Mouse (Mus musculus) lung, postnatal 10 days (tissue): Measurements from ENCODE around the gene Gm49355.
A peak's percentile ranks its signal among the peaks of the same experiment; 100 is the strongest.
"Not testable (repeated sequence)": the region's sequence is repeated elsewhere in the genome, so short reads cannot be mapped to it uniquely, and the experiment has no call there.

Experiments
- DNase-seq: peaks from one replicate; pipeline ENCODE4 v3.0.0; 2021

The Gm49355 gene

DNA sequence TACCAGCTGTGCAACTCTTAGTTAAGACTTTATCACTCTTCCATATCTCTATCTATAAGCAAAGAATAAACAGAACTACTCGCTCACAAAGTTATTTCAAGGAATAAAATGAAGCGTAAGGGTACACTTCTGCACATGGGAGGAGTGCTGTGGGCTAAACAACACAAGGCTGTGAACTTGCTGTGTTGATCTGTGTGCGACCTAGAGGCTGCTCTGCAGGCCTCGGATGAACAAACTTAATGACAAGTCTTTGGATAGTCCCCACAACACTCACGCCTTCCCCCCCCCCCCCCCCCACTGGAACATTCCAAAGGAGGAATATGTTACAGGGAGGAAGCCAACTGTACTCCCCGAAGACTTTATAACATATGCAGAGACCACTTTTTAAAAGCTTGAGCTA is at the start of gene Gm49355:
Gene Gm49355, plus strand, starts transcription at position 336 of the 400 bp plus-strand sequence.
- DNase-seq, result no peak

DNA sequence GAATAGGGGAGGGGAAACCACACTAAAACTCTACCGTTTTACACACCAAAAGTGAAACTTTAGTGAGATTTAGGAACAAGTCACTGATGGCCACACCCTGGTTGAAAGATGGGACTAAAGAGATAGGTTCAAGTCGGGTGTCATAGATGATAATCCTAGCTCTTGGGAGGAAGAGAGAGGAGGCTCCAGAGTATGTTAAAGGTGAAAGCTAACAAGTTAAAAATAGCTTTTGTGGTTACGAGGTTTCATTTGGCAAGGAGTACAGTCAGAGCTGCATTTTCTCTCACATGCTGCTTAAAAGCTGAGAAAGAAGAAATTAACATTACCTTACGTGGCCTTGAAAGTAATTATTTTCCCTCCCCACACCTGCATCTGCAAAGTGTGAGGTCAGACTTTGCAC is 40.0 kb upstream of the Gm49355 start:
- no peak for DNase-seq

DNA sequence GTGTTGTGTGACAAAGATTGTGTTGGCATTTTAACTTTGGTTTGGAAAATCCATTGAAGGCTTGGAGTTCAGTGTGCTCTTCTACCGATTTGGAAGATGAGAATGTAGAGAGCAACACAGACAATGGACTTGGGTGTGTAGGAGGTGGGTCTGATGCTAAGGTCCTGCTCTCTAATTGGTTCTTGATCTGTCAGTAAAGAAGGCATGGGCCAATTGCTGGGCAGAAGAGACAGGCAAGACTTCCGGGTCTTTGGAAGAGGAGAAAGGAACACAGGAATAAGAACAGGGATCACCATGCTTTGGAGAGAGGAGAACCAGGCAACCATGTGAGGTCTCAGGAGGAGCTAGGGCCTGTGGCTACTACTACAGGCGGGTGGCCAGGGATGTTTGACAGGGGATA is 7.7 kb upstream of the Gm49355 start:
- DNase-seq, result no peak

DNA sequence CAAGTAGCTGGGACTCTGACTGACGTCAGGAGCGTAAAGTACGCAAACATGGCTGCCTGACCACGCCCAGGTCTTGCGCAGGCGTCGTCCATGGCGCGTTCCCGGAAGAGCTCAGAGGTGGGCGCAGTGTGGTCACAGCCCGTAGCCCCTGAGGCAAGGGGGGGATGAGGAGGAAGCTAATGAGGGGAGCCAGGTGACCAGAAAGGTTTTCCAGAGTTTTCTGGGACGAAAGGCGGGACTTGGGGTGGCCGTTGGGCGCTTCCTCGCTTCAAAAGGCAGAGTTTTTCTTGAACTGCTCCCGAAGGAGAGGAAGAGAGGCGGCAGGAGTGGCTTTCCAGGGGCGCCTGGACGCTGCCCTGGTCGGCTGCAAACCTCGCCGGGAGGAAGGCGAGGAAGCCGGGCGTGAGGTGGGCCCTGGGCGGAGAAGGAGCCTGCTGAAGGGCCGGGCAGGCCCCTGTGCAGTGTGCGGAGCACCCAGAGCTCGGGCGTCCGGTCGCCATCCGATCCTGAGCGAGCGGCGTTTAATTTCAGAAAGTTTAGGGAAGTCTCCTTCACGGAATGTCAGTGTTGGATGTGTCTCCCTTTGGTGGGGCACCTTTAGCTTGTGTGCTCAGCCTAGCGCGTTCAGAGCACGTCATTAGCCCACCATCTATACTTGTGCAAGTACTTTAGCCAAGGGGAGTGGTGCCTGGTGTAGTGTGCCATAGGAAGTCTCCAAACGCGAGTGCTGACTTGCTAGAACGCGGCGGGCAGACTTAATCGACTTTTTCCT is 551 bp downstream of the Gm49355 start, which contains the start of gene 3830406C13Rik:
Gene 3830406C13Rik, plus strand, starts transcription at position 33 of the 772 bp plus-strand sequence.
- DNase-seq, result peak; percentile 92

DNA sequence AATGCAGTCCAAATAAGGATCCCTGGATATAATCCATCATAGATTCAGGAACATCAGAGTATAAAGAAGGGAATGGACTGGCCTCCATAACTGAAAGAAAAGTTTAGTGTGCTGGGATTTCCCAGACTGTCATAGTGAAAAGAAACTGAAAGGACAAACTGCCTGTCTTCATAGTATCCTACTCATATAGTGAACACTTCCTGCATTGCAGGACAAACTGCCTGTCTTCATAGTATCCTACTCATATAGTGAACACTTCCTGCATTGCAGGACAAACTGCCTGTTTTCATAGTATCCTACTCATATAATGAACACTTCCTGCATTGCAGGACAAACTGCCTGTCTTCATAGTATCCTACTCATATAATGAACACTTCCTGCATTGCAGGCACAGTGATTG is 6.0 kb downstream of the Gm49355 start:
- not testable (repeated sequence) for DNase-seq

DNA sequence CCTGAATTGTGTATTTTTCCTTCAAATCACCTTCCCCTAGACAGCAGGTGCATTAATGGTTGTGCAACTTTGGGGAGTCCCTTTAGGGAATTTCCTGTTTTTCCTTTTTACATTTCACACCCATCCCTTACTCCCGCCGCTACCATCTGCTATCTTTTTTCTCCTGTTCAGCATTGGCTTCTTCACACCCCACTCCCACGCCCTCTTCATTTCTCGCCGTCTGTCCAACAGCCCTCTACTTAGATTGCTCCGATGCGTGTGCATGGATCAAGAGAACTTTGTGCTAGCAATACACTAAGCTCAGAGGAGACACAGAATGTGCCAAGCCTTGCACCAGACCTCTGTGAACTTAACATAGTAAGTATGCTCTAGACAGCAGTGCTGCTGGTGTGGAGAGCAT is 12.6 kb downstream of the Gm49355 start:
- DNase-seq, result no peak

DNA sequence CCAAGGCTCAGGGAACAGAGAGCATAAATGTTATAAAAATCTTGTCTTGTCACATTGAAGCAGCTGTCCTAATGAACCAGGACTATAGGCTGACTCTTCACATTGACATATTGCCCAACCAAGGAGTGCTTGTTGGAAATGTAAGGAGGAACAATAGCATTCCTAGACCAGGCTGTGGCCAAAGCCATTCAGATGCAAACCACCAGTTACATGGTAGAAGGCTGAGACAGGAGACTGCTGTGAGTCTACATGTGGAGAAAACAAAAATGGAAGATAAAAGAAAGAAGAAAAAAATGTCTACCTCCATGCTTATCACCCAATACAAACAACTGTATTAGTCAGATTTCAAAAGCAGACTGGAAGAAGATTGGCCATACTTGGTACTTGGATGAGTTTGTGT is 15.4 kb downstream of the Gm49355 start:
- no peak for DNase-seq

DNA sequence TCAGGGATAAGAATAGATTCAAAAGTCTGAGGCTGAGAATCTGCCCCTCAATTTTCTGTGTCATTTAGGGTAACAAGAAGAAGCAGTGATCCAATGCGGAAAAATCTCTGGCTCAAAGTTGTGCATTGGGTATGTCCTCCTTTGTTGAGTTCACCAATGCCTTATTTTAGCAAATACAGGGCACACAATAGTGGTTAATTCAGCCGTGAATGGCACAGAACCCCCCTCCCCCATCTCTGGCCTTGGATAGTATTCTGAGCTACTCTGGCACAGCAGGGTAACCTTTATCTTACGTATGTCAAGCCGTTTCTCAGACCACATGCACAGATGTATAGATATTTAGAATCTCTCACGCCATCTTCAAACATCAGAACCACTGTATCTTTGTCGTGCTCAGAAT is 15.9 kb downstream of the Gm49355 start:
- no peak for DNase-seq

DNA sequence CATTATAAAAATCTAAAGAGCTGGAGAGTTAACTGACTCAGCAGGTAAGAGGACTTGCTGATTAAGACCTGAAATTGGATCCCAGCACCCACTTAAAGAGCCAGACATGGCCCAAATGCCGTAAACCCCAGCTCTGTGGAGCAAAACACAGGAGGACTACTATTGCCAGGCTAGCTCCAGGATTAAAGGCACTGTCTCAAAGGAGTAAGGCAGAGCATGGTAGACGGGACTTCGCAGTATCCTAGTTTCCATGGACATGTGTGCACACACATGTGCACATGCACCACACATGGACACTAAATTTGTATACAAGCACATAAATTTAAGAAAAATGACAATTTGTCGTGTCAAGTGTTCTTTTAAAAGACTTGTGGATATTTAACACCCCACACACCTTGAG is 16.5 kb downstream of the Gm49355 start:
- DNase-seq, result no peak

DNA sequence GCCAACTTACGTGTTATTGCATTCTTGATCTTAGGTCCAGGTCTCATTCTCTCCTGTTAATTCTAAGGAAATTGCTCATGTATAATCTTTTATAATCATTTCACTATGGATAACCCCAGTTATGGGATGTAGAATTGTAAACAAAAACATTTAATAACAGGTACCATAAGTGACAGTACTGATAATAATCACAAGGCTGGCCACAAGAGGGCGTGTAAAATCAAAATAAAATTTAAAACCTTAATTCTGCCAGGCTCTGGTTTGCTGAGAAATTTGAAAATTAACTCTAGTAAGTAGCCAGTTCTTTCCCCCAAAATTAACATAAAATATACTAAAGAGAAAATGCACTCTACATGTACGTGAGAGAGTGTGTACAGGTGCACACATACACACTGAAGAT is 16.9 kb downstream of the Gm49355 start:
- DNase-seq, result peak; percentile 10

DNA sequence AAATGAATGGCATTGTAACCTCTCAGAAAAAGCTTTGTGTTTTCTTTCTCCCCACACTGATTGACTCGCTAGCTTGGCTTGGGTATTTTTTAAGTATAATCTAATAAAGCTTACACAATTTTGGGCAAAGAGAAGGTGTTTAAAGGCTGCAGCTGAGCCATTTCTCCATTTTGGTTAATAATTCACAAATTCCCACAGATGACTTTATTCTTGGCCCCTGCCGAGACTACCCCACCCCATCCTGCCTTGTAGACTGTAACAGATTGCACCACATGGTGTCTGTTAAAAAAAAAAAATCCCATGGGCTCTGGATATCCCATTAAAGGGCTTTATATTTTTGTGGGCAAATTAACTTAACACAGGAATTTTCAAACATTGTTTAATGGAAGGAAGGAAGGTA is 19.3 kb downstream of the Gm49355 start:
- DNase-seq, result no peak

DNA sequence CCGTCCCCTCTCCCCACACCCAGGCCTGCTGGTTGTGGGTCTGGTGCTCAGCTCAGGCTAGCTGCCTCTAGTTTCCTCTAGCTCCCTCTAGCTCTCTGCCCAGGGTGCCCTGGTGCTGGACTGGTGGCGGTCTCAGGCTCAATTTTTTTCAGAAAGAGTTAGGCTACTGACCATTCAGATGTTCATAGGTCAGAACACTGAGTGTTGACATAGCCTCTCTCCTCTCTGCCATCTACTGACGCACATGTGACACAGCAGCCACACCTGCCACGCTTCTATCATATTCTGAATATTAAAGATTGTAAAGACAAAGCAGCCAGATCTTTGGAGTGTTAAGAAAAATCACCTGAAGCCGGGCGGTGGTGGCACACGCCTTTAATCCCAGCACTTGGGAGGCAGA is 49.8 kb downstream of the Gm49355 start:
- no peak for DNase-seq

DNA sequence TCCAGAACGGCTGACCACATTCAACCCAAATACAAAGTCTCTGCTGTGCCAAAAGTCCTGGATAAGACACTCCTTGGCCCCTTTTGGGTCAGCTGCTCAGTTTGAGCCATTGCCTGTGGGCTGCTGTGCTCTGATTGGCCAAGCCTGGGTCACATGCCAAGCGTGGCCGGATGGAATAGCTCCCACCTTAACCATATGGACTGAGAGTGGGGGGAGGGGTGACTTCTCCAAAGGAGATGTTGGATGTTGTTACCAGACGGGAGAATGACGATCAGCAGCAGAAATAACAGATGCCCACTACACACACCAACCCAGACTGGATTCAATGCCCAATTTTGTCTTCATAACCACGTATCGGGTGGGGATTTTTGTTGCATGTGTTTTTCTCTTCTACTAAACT is 51.1 kb downstream of the Gm49355 start:
- DNase-seq, result no peak

DNA sequence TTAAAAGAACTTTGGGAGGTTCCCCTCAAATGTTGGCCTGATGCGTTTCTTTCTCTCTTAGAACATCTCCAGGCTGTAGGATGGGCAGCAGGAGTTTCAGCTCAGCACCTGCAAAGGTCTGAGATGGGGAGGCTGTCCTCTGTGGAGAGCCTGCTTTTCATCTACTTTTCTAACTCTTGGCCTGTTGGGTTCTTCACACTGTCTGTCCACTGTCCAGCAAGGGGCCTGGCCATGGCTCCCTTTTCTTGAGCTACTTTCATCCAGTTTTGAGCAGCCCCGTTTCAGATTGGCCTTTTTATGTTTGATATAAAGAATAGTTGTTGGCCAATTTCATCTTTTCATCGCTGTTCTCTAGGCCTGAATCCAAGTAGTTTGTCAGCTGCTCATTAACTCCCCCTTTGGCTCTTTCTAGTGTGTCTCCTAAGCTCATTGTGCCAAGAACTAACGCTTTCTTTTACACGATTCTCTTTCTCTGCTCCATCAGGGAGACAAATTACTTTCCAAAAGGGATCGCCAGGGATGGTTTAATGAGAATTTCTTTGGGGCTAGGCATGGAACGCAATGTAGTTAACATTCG is 53.7 kb downstream of the Gm49355 start:
- no peak for DNase-seq

DNA sequence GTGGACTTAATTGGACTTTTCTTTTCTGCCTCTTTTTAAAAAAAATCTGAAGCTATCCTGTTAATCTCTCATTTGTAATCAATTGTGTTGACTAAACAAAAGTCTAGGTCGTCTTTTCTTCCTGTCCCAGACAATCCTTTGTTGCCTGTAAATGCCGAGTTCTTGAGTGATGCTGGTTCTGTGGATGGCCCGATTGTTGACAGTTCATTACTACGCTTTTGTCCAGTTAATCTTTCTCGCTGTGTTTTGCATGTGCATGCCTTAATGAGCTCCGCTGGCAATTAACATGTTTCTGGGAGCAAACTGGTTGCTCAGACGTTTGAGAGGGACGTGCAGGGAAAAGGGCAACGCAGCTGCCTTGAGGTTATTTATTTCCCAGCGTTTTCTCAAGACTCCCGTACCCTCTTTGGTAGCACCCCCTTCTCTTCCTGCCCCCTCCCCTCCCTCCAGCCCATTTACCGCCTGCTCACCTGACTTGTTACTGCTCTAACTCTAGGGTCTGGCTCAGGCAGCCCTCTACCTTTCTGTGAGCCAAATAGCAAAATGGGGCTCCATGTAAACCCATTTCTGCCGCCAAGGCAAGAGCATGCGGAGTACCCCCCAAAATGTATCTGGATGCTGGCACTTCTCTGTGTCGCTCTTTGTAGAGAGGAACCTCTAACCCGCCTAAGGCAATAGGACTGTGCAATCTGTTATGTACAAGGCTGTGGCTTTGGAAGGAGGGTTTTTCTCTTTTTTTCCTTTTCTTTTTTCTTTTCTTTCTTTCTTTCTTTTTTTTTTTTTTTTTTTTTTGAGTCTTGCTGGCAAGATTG is 54.4 kb downstream of the Gm49355 start:
- no peak for DNase-seq

DNA sequence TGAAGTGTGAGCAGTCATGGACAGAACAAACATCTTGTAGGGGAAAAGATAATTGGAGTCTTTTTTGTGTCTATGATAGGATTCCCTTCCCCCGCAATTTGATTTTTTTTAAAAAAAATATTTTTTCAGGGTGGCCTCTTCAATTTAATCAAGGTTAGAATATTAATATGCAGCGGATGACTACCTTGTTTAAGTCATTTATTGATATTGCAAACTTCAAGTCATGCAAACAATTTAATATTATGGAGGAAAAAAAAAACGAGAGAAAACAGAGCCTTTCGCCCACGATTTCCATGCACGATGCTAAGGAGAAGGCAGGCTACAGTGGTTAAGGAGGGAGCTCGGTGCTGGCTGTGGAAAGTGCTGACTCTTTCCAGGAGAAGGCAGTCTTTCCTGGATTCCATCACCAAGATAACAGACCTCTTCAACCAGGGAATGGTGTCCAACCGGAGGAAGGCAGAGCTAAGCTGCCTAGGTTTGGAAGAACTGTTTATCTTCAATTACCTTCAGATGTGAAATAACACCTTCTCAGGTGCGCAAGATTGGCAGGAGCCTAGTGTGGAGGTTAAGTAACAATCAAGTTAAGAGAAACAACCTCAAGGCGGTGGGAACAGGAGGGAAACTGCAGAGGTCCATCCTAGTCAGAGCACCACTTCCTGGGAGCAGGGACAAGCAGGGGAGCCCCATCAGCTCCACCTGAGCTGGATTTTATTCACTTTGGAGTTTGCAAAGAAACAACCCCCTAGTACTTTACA is 55.2 kb downstream of the Gm49355 start:
- no peak for DNase-seq

DNA sequence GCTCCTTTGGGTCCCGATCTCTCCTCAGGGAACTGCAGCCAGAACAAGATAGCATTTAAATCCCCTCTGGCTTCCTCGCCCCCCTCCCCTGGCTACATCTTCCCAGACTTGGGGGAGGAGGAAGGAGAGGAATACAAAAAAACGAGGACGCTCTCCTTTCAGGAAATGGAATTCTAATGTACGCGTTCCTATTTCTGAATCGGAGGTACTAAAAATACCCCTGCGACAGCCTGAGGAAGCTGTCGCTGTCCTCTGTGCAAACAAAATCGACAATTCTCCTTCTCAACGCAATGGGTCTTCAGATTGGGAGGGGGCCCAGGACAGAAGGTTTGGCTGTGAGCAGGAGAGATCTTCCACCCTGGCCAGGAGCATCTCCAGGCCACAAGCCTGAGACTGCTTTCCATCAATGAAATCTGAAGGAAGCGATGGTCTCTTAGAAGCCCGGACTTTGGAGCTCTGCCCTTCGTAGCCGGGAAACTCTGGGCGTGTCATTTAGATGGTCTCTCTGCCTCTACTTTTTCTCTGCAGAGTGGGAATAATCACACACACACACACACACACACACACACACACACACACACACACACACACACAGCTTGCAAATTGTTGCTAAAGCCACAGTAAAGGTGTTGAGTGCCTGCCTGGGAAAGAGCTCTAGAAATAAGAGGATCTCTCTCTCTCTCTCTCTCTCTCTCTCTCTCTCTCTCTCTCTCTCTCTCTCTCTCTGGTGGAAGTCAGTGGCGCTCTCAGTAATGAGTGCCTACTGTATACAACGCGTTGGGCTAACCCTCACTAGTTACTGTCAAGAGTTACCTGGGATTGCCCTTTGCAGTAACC is 56.7 kb downstream of the Gm49355 start:
- DNase-seq, result no peak

DNA sequence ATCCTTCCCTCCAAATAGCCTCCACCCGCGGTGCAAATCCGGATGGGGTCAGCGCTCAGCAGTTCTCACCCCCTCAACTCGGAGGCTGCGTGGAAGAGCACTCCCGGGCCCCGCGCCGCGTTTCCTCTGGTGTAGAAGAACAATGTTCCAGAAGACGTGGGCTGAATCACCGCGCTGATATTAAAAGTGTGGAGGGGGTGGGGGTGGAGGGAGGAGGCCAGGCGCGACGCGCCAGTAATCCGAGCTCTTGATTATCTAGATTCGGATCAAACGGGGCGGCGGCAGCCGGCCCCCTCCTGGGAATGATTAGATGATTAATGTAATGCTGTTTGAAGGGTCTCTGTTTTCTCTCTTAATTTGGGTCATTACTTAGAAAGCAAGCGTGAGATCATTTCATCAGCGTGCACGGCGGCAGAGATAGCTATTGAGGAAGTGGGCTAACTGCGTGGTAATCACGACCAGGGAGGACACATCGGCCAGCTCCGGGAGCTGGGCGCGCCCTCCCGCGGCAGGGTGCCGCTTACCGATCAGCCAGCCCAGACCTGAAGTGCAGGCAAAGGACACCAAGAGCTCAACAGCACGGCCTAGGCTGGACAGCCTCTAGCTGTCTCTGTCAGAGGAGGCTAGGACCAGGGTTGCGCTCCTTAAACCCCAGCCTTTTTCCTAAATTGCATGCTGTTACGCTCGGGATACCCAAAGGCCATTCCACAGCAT is 57.5 kb downstream of the Gm49355 start:
- DNase-seq, result no peak

DNA sequence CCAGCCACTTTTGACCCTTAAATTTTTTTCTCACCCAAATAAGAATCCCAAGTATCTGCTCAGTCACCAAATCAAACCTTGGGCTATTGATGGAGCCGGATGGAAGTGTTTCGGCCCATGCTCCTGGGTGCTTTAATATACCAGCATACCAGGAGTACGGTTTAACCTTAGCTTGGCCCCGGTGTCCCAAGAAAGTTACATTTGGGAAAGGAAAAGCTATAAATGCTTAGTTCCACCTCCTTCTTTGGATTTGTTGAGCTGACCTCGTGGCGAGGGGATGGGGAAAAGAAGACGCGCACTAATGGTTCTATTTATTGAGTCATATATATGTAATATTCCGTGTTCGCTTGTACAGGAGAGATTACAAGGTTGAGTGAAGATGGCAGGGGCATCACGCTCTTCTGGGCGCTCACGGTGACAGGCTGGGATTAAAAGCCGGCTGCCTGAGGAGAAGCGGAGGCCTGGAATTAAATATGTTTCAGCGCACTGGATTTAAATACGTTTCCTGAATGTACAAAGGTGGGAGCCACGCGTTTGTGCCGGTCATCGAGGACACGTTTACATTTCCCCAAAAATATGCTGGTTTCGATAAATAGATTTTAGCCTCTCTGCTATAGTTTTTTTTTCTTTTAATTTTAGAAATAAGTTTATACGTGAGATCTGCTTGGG is 58.1 kb downstream of the Gm49355 start:
- DNase-seq, result no peak

DNA sequence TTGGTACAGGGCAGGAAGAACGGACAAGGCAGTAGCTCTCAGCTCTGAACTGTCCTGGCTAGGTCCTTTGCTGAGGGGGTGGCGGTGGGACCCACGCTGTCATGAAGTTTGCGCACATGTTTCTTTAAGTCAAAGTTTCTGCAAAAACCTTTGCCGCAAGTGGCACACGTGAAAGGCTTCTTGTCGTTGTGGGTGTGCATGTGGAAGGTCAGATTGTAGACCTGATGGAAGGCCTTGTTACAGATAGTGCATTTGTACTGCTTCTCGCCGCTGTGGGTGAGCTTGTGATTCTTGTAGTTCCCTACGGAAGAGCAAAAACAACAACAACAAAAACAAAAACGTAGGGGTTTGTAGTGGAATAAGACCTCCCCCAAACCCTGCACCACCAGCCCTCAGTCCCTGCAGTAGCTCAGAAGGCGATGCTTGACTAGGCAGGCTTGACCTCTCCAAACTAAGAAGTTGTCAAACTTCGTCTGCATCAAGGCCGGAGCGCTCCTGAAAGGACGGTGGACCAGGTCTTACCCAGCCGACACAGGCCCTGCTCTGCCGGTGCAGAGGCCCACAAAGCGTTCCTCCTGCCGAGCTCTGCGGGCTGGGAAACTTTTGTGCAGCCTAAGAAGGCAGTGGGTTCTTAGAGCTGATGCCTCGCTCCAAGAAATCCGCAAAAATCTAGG is 58.8 kb downstream of the Gm49355 start:
- DNase-seq, result no peak
